Mouse (Mus musculus): ENCODE data around the gene Pde9a. TPM values are rescaled to one million over a fixed set of nuclear protein-coding genes. Genes with fewer than 3 reads are reported as not detected.

Pde9a gene
- total RNA-seq, 2 experiments from 2014 or later = 23.5 to 24.8 TPM

DNA sequence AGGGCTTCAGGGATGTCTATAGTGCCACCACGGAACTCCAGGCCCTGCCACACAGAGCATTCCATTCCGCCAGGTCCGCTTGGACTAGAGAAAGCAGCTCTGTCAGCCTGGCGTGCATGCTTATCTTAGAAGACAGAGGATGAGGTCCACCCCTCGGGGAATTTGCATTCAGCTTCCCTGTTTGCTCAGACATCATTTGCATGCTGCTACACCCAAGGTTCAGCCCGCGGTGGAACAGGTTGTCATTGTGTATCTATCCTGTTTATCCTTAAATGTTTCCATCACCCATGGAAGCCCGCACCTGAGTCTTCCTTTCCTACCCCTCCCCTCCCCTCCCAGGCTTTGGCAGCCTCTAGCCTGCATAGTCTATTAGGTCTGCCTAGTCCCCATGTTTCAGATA lies 38.8 kb downstream of the Pde9a start:
- DNase-seq (ENCODE audit: low spot score in 2 of 2) = no peak
- intact Hi-C loops (cut with DNase I) = no loop called here

DNA sequence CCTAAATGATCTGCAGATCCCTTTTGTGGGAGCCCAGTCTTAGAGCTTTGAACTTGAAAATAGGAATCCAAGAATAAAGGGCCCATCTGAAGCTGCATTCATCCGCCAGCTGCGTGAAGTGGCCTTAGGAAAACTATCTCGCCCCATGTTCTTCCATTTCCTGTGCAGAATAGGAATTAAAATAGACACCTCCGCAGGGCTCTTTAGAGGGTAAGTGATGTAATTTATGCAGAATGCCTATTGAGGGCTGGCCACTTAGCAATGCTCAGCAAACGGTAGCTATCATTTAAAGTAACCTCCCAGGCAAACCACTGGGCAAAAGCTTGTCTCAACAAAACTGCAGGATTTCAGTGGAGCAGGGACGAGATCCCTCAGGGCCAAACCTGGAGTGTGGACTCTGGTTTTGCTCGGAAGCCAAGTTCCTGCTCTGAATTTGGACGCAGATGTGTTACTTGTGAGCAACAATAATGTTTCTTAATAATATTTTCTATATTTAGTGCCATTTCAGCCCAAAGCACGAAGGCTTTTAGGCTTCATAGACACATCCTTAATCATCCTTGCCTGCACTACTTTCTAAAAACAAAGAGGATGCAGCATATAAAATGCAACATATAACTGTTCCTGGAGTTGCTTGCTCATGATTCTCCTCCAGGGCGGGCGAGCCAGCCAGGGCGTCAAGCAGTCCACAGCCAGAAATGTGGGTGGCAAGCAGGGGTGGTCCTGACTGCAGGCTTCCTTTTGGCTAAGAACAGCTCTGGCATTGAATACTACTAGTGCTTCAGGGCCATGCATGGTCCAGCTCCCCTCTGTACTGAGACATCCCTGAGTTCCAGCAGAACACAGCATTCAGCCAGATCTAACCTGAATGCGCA lies 40.1 kb downstream of the Pde9a start:
- peak in 1 of 2 experiments; percentile 40 for DNase-seq (ENCODE audit: low spot score in 2 of 2)
- intact Hi-C loops (cut with DNase I) = no loop called here

GRCm38 (mm10) chr17:31429402-31429801 lies 43.4 kb downstream of the Pde9a start:
- intact Hi-C loops (cut with DNase I) = no loop called here
- DNase-seq (ENCODE audit: low spot score in 2 of 2) = no peak

GRCm38 (mm10) chr17:31432878-31433281 lies 46.9 kb downstream of the Pde9a start:
- DNase-seq (ENCODE audit: low spot score in 2 of 2) = no peak
- intact Hi-C loops (cut with DNase I) = no loop called here

GRCm38 (mm10) chr17:31433401-31433928 lies 47.5 kb downstream of the Pde9a start:
- no peak for DNase-seq (ENCODE audit: low spot score in 2 of 2)
- intact Hi-C loops (cut with DNase I) = no loop called here

- no peak for DNase-seq (ENCODE audit: low spot score in 2 of 2)
- intact Hi-C loops (cut with DNase I) = no loop called here
These were observed 48.2 kb downstream of the Pde9a start for GRCm38 (mm10) chr17:31433978-31434797.

GRCm38 (mm10) chr17:31434825-31435325 lies 48.9 kb downstream of the Pde9a start:
- no peak for DNase-seq (ENCODE audit: low spot score in 2 of 2)
- intact Hi-C loops (cut with DNase I) = no loop called here

DNA sequence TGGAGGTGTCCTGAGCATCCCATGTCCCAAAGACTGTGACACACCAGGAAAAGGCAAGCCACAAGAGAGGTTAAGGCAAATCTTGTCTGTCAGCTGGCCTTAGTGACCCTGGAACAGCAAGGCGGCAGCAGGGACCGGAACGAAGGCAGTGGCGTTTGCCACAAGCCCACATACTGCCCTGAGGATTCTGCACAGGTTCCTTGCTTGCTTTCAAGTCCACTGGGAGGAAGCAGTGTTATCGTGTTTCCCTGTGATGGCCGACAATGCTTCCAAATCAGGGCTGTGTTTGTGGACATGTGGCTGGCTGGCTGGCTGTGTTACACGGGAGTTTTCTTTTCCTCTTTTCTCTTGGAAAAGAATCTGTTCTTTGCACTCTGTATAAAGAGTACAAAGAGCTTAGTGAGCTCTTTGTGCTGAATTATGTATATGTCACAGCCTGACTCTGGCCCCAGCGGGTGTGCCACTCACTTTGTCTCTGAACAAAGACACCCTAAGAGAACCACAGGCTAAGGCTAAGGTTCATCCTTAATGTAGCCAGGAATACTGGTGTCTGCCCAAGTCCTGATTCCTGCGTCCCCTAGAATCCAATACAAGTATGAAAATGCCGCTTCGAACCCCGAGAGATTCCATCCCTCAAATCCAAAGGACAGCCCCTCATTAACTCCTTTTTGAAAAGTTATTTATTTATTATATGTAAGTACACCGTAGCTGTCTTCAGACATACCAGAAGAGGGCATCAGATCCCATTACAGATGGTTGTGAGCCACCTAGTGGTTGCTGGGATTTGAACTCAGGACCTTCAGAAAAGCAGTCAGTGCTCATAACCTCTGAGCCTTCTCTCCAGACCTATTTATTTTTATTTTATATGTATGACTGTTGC lies 50.2 kb downstream of the Pde9a start:
- intact Hi-C loops (cut with DNase I) = no loop called here
- DNase-seq (ENCODE audit: low spot score in 2 of 2) = no peak

DNA sequence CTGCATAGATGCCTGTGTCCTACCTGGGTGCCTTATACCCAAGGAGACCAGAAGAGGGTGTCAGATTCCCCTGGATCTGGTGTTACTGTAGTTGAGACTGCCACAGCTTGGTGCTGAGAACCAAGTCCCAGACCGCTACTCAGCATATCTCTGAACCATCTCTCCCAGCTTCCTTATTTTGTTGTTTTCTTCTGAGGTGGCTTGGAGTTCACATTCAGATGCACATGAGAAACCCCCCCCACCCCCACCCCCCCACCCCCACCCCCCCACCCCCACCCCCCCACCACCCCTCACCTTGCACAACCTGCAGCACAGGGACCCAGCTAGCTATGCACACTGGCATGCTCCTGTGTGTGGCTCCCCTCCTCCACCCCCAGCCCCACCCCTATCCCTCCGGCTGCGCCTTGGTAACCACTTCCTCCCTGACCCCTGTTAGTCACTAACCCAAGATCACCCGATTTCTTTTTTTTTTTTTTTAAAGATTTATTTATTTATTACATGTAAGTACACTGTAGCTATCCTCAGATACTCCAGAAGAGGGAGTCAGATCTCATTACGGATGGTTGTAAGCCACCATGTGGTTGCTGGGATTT lies 50.9 kb downstream of the Pde9a start:
- intact Hi-C loops (cut with DNase I) = no loop called here
- no peak for DNase-seq (ENCODE audit: low spot score in 2 of 2)

DNA sequence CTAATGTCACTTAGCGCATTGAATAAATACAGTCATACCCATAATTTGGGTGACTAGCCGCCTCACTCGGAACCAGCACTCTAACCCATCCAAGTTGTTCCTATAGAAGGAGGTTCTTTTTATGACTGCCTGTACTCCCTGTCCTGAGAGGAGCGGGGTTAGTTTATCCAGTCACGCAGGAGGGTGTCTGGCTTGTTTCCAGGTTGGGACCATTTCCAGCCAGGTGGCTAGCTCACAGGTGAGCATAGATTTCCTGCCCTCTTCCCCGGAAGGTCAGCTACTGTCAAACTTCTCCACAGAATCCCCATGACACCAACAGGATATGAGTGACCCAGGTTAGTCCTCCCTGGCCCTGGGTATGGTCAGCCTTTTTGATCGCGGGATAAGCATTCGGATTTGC lies 51.5 kb downstream of the Pde9a start:
- no peak for DNase-seq (ENCODE audit: low spot score in 2 of 2)
- intact Hi-C loops (cut with DNase I) = no loop called here

GRCm38 (mm10) chr17:31439978-31440377 lies 54.0 kb downstream of the Pde9a start:
- DNase-seq (ENCODE audit: low spot score in 2 of 2) = no peak
- intact Hi-C loops (cut with DNase I) = no loop called here

- DNase-seq (ENCODE audit: low spot score in 2 of 2) = no peak
- intact Hi-C loops (cut with DNase I) = no loop called here
These were observed 56.5 kb downstream of the Pde9a start for GRCm38 (mm10) chr17:31442513-31442912.

DNA sequence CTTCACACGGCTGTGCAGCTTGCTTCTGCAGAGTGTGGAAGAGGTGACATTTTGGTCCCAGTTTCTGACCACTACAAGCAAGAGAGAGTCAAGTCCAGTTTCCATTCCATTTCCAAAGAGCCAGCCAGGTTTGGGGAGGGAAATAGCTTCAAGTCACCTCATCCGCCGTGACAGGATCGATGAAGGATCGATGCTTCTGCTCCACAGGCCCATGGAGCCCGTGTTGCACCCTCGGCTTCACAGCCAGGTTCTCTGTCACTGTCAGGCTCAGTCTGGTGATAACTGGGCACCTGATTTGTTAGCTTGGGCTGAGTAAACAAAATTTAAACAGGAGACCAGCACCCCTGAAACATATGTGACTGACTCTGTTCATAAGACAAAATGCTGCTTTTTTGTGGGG lies 58.2 kb downstream of the Pde9a start:
- no peak for DNase-seq (ENCODE audit: low spot score in 2 of 2)
- intact Hi-C loops (cut with DNase I) = no loop called here

DNA sequence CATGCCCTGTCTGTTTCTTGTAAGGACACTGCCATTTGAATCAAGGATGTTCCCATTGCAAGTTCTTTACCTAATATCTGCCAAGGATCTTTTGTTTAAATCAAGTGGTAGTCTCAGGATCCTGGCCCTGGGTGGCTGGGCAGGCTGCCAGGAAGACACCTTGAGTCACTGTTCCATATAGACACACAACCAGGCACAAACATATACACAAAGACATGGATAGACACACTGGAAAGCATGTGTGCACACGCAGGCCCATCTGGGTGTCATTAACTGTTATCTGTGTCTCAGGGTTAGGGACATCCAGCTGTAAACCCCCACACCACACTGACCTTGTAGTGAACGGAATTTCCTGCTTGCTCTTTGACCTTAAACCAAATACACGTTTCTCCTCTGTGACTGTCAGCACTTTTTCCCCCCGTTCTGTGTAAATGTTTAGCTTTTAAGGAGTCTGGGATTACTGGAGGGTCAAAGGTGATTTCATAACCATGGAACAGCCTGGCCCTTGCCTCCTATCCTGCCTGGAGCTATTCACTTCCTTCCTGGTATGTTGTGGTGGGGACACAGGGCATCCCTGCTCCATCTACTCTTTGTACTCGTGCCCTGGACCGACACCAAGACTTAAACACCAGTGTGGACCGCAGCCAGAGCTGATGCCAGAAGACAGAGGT lies 59.2 kb downstream of the Pde9a start:
- no peak for DNase-seq (ENCODE audit: low spot score in 2 of 2)
- intact Hi-C loops (cut with DNase I) = loop anchor here (5.0 kb wide), 1 partner anchor 113 kb away; no protein-coding TSS in a partner anchor

DNA sequence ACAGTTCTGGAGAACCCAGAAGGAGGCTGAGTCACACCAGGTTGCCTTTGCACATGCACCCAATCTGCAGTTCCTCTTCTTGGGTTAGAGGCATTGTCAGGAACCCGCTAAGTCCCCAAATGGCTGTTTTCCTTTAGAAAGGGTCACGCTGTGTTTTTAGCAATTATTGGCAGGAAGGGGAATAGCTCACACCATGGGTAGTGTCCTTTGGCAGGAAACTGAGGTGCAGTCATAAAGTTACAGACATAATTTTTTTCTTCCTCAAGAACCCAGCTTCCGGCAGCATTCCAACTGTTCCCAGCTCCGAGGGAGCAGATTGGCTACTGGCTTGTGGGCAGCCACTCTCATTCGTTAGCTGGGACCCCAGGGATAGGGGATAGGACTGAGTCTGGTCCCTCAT lies 61.8 kb downstream of the Pde9a start:
- DNase-seq (ENCODE audit: low spot score in 2 of 2) = no peak
- intact Hi-C loops (cut with DNase I) = loop anchor here (2.0 to 5.0 kb wide), 2 partner anchors 69 to 115 kb away; no protein-coding TSS in a partner anchor

- intact Hi-C loops (cut with DNase I) = loop anchor here (2.0 to 5.0 kb wide), 2 partner anchors 70 to 116 kb away; no protein-coding TSS in a partner anchor
- peak in 1 of 2 experiments; percentile 59 for DNase-seq (ENCODE audit: low spot score in 2 of 2)
These were observed 62.5 kb downstream of the Pde9a start for GRCm38 (mm10) chr17:31448519-31448918.

DNA sequence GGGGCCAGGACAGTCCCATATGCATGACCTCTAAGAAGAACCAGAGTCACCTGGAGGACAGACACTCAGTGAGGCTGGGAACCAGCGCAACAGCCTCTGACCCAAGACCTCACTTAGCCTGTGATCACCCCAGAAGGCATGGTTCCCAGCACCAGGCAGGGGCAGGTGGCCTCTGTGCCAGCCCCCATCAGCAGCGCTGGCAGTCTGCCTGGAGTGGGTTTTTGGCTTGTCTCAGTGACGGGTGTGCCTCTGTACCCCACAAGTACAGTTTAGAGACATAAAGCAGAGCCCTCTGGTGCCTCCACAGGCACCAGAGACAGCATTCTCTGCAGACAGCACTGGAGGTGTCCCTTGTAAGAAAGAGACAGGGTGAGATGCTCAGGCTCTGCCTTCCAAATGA lies 64.2 kb downstream of the Pde9a start:
- no peak for DNase-seq (ENCODE audit: low spot score in 2 of 2)
- intact Hi-C loops (cut with DNase I) = no loop called here

DNA sequence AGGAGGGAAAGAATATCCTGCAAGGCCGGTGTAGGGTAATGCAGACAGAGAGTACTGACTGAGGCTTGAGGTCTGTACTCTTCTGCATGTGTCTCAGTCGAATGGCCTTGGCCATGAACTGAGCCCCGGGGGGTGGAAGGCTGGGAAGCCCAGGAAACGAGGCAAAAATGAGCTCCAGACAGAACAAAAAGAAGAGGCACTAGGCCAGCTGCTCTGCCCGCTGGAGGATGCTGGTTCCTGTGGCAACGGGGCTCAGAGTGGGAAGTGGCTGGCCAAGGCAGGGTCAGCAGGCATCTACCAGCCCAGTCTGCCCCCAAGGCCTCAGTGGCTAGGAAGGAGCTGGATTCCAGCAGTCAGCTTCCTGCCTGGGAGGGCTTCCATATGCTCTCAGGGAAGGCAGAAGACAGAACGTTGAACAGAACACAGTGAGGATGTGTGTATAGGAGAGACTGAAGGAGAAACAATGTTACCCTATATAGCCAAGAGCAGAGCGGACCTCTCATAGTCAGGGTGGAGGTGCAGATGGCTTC lies 65.2 kb downstream of the Pde9a start:
- intact Hi-C loops (cut with DNase I) = no loop called here

More for the DNA sequence above, 65.2 kb downstream of the Pde9a start:
- peak; percentile 51 to 64 for DNase-seq (ENCODE audit: low spot score in 2 of 2)
